13 mouse cellular contexts compared by ENCODE assay signal in the genomic region with DNA sequence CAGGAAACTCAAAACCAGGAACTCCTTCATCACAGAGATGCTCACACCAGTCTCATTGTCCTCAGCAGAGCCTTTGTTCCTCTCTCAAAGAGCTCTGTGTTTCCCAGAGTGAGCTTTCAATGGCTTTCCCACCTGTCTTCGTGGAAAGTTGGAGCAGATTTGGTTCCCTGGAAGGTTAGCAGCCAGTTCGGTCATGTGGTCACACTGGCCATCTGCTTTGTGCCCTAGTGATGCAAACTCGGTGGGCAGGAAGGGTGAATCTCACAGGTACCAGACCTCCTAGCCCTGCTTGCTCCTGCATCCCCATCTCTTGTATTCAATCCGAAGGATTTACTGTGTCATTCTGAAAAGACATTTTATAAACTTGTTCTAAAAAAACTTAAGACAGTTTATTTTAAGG.
"Had no signal": no experiment of that assay in that cellular context is flagged by ENCODE, and none has a peak within 500 bp of the region (broad histone marks: within the 10 kb centered on the region; RNA-seq: fewer than 3 reads in every experiment).

No protein-coding gene starts in this region.

- H3K4me2 ChIP-seq: kidney, embryonic 15.5 days; limb, embryonic 15.5 days; liver, embryonic 12.5 days; lung, embryonic 15.5 days; midbrain, embryonic 11.5 days had no signal

- H3K27ac ChIP-seq: kidney, embryonic 15.5 days; left cerebral cortex, adult 2 months; limb, embryonic 15.5 days; liver, embryonic 12.5 days; lung, embryonic 15.5 days; macrophage had no signal

- ATAC-seq: liver, embryonic 12.5 days; midbrain, embryonic 16.5 days had no signal

- H3K9me3 ChIP-seq: kidney, embryonic 15.5 days; limb, embryonic 15.5 days; liver, embryonic 12.5 days; lung, embryonic 15.5 days; megakaryocyte, embryonic 14.5 days had no signal

- H3K9ac ChIP-seq: kidney, embryonic 15.5 days; limb, embryonic 15.5 days; liver, embryonic 12.5 days; lung, embryonic 15.5 days had no signal

- H3K4me1 ChIP-seq: kidney, embryonic 15.5 days; limb, embryonic 15.5 days; liver, embryonic 12.5 days; lung, embryonic 15.5 days; megakaryocyte, embryonic 14.5 days had no signal

- H3K36me3 ChIP-seq: kidney, embryonic 15.5 days; limb, embryonic 15.5 days; liver, embryonic 12.5 days; lung, embryonic 15.5 days had no signal

- DNase-seq: kidney, postnatal 14 days; lung, postnatal 14 days; right cerebral cortex, postnatal 14 days; thymus, postnatal 4 days had no signal

- H3K27me3 ChIP-seq: kidney, embryonic 15.5 days; limb, embryonic 15.5 days; liver, embryonic 12.5 days; lung, embryonic 15.5 days; megakaryocyte, embryonic 14.5 days had no signal

- H3K4me3 ChIP-seq: kidney, embryonic 15.5 days; left cerebral cortex, adult 2 months; limb, embryonic 15.5 days; liver, embryonic 12.5 days; lung, embryonic 15.5 days; megakaryocyte, embryonic 14.5 days had no signal
